Mouse (Mus musculus): ENCODE data around the gene Fam43b.

The Fam43b gene

GRCm38 (mm10) chr4:138395087-138395970 is 999 bp downstream of the Fam43b start:
- no peak for DNase-seq (ENCODE audit: low spot score)

- DNase-seq (ENCODE audit: low spot score) = no peak
These were observed 2.6 kb downstream of the Fam43b start for GRCm38 (mm10) chr4:138393703-138394102.

- no peak for DNase-seq (ENCODE audit: low spot score)
These were observed 12.5 kb downstream of the Fam43b start for GRCm38 (mm10) chr4:138383789-138384188.

- DNase-seq (ENCODE audit: low spot score) = no peak
These were observed 13.9 kb downstream of the Fam43b start for GRCm38 (mm10) chr4:138382462-138382861.

GRCm38 (mm10) chr4:138380132-138380689 is 16.1 kb downstream of the Fam43b start:
- DNase-seq (ENCODE audit: low spot score) = no peak

GRCm38 (mm10) chr4:138379091-138379840 is 17.1 kb downstream of the Fam43b start:
- DNase-seq (ENCODE audit: low spot score) = peak; percentile 44

GRCm38 (mm10) chr4:138377526-138377925 is 18.8 kb downstream of the Fam43b start:
- DNase-seq (ENCODE audit: low spot score) = peak; percentile 27

- no peak for DNase-seq (ENCODE audit: low spot score)
These were observed 21.2 kb downstream of the Fam43b start for GRCm38 (mm10) chr4:138375117-138375516.

- DNase-seq (ENCODE audit: low spot score) = no peak
These were observed 25.3 kb downstream of the Fam43b start for GRCm38 (mm10) chr4:138370996-138371516.

GRCm38 (mm10) chr4:138368498-138369260 is 27.6 kb downstream of the Fam43b start:
- DNase-seq (ENCODE audit: low spot score) = no peak

- peak; percentile 58 for DNase-seq (ENCODE audit: low spot score)
These were observed 28.5 kb downstream of the Fam43b start, which contains the start of gene Cda for GRCm38 (mm10) chr4:138367641-138368497. TSS of gene Cda (minus strand) at chr4:138367992.

- DNase-seq (ENCODE audit: low spot score) = no peak
These were observed 29.8 kb downstream of the Fam43b start for GRCm38 (mm10) chr4:138366561-138366960.

- DNase-seq (ENCODE audit: low spot score) = no peak
These were observed 32.8 kb downstream of the Fam43b start for GRCm38 (mm10) chr4:138363511-138363910.

GRCm38 (mm10) chr4:138362883-138363282 is 33.4 kb downstream of the Fam43b start:
- no peak for DNase-seq (ENCODE audit: low spot score)

GRCm38 (mm10) chr4:138361370-138361821 is 34.9 kb downstream of the Fam43b start:
- no peak for DNase-seq (ENCODE audit: low spot score)

GRCm38 (mm10) chr4:138358176-138358575 is 38.2 kb downstream of the Fam43b start:
- DNase-seq (ENCODE audit: low spot score) = no peak

- DNase-seq (ENCODE audit: low spot score) = no peak
These were observed 39.8 kb downstream of the Fam43b start for GRCm38 (mm10) chr4:138356551-138356950.

- no peak for DNase-seq (ENCODE audit: low spot score)
These were observed 40.2 kb downstream of the Fam43b start for GRCm38 (mm10) chr4:138356141-138356540.

- DNase-seq (ENCODE audit: low spot score) = no peak
These were observed 40.8 kb downstream of the Fam43b start for GRCm38 (mm10) chr4:138355496-138355895.

- DNase-seq (ENCODE audit: low spot score) = no peak
These were observed 42.7 kb downstream of the Fam43b start for GRCm38 (mm10) chr4:138353438-138354171.
